Mouse (Mus musculus): ENCODE data around the gene Tmem253. TPM values are rescaled to one million over a fixed set of nuclear protein-coding genes. Genes with fewer than 3 reads are reported as not detected.
"Not testable (repeated sequence)": the region's sequence is repeated elsewhere in the genome, so short reads cannot be mapped to it uniquely, and the experiment has no call there.

The Tmem253 gene
- total RNA-seq, 2 experiments from 2014 or later = 0.84 to 1.2 TPM

GRCm38 (mm10) chr14:52021568-52022212, 6.2 kb downstream of the Tmem253 start:
- DNase-seq (ENCODE audit: low spot score) = no peak

- DNase-seq (ENCODE audit: low spot score) = no peak
Measured at GRCm38 (mm10) chr14:52022244-52022708, 6.8 kb downstream of the Tmem253 start.

GRCm38 (mm10) chr14:52022709-52023459, 7.4 kb downstream of the Tmem253 start:
- peak; percentile 87 for DNase-seq (ENCODE audit: low spot score)

GRCm38 (mm10) chr14:52024133-52024532, 8.7 kb downstream of the Tmem253 start:
- DNase-seq (ENCODE audit: low spot score) = no peak

GRCm38 (mm10) chr14:52026342-52026741, 10.9 kb downstream of the Tmem253 start:
- DNase-seq (ENCODE audit: low spot score) = no peak

GRCm38 (mm10) chr14:52035926-52036325, 20.5 kb downstream of the Tmem253 start:
- no peak for DNase-seq (ENCODE audit: low spot score)

GRCm38 (mm10) chr14:52039332-52039731, 23.9 kb downstream of the Tmem253 start:
- DNase-seq (ENCODE audit: low spot score) = no peak

GRCm38 (mm10) chr14:52042359-52042758, 26.9 kb downstream of the Tmem253 start, which contains the start of gene Olfr221:
Olfr221 (minus strand) TSS chr14:52042459.
- DNase-seq (ENCODE audit: low spot score) = not testable (repeated sequence)

GRCm38 (mm10) chr14:52043446-52043845, 28.0 kb downstream of the Tmem253 start:
- no peak for DNase-seq (ENCODE audit: low spot score)

- DNase-seq (ENCODE audit: low spot score) = no peak
Measured at GRCm38 (mm10) chr14:52044901-52045678, 29.6 kb downstream of the Tmem253 start.

GRCm38 (mm10) chr14:52045966-52046565, 30.6 kb downstream of the Tmem253 start:
- no peak for DNase-seq (ENCODE audit: low spot score)

- not testable (repeated sequence) for DNase-seq (ENCODE audit: low spot score)
Measured at GRCm38 (mm10) chr14:52052720-52053119, 37.3 kb downstream of the Tmem253 start.

- DNase-seq (ENCODE audit: low spot score) = no peak
Measured at GRCm38 (mm10) chr14:52059982-52060381, 44.5 kb downstream of the Tmem253 start.

GRCm38 (mm10) chr14:52060800-52061199, 45.3 kb downstream of the Tmem253 start:
- no peak for DNase-seq (ENCODE audit: low spot score)

GRCm38 (mm10) chr14:52061798-52062197, 46.3 kb downstream of the Tmem253 start:
- no peak for DNase-seq (ENCODE audit: low spot score)

- DNase-seq (ENCODE audit: low spot score) = no peak
Measured at GRCm38 (mm10) chr14:52066135-52066534, 50.7 kb downstream of the Tmem253 start.

Other genes with a start within 250 kb of the Tmem253 start
- not detected for gene Ang4, start 242.1 kb upstream of the Tmem253 start, total RNA-seq (2021)
- gene AY358078, start 215.6 kb upstream of the Tmem253 start, total RNA-seq (2021) = not detected
- gene Ear6, start 162.0 kb upstream of the Tmem253 start, total RNA-seq (2021) = not detected
- gene Mettl17, start 130.8 kb upstream of the Tmem253 start, total RNA-seq (2021) = 10 to 100 TPM; 12.2 to 19.5 TPM
- under 1 TPM; 0.33 to 0.57 TPM for gene Slc39a2, start 122.8 kb upstream of the Tmem253 start, total RNA-seq (2021)
- 1,000 to 10,000 TPM; 1,941 to 1,973 TPM for gene Ndrg2, start 101.5 kb upstream of the Tmem253 start, total RNA-seq (2021)
- gene Tppp2, start 97.2 kb upstream of the Tmem253 start, total RNA-seq (2021) = 1 to 10 TPM; 2.2 to 2.7 TPM
- not detected for gene Rnase13, start 92.9 kb upstream of the Tmem253 start, total RNA-seq (2021)
- gene Arhgef40, start 30.9 kb upstream of the Tmem253 start, total RNA-seq (2021) = 10 to 100 TPM in 1 of 2 experiments, 1 to 10 TPM in 1; 7.8 to 13.7 TPM
- gene Zfp219, start 5.1 kb downstream of the Tmem253 start, total RNA-seq (2021) = 10 to 100 TPM; 11.1 to 14.4 TPM
- not detected for gene Olfr221, start 26.8 kb downstream of the Tmem253 start, total RNA-seq (2021)
- gene Hnrnpc, start 88.4 kb downstream of the Tmem253 start, total RNA-seq (2021) = 10 to 100 TPM; 71.5 to 86.7 TPM
- gene Rpgrip1, start 95.0 kb downstream of the Tmem253 start, total RNA-seq (2021) = under 1 TPM in 1 of 2 experiments, not detected in 1; 0.09 TPM
- gene Supt16, start 181.8 kb downstream of the Tmem253 start, total RNA-seq (2021) = 10 to 100 TPM; 13.0 to 14.2 TPM
- 10 to 100 TPM; 26.9 to 29.6 TPM for gene Chd8, start 242.1 kb downstream of the Tmem253 start, total RNA-seq (2021)